Mouse (Mus musculus) adrenal gland, postnatal 14 days (tissue): ENCODE measurements around the gene Park7. TPM values are rescaled to one million over a fixed set of nuclear protein-coding genes. Genes with fewer than 3 reads are reported as not detected.
"Not testable (repeated sequence)": the region's sequence is repeated elsewhere in the genome, so short reads cannot be mapped to it uniquely, and the experiment has no call there.

Source experiments
- DNase-seq: peaks from one replicate; pipeline ENCODE4 v3.0.0; 2021; ENCODE audit warnings: mixed read lengths
- total RNA-seq: library from RNA; stranded (reverse); gene quantifications from 2 replicates; pipeline ENCODE4 v1.2.3, GENCODE M21; 2021

Park7 gene
- total RNA-seq, 1 experiment from 2014 or later: 259 TPM

DNA sequence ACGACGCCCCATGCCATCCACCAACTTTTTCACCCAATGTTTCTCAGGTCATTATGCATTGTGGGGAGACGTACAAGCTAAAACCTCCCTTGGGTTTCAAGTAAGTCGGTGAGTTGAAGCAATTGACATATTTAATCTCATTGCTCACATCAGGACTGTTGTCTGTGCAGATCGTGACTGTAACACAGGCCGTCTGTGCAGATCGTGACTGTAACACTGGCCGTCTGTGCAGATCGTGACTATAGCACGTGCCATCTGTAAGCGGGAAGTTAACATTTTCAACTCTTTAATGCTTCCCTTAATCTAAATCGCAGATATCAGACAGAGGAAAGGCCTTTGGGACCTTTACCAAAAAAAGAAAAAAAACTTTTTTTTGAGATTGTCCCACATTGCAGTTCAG is 494 bp downstream of the Park7 start:
- DNase-seq: no peak

DNA sequence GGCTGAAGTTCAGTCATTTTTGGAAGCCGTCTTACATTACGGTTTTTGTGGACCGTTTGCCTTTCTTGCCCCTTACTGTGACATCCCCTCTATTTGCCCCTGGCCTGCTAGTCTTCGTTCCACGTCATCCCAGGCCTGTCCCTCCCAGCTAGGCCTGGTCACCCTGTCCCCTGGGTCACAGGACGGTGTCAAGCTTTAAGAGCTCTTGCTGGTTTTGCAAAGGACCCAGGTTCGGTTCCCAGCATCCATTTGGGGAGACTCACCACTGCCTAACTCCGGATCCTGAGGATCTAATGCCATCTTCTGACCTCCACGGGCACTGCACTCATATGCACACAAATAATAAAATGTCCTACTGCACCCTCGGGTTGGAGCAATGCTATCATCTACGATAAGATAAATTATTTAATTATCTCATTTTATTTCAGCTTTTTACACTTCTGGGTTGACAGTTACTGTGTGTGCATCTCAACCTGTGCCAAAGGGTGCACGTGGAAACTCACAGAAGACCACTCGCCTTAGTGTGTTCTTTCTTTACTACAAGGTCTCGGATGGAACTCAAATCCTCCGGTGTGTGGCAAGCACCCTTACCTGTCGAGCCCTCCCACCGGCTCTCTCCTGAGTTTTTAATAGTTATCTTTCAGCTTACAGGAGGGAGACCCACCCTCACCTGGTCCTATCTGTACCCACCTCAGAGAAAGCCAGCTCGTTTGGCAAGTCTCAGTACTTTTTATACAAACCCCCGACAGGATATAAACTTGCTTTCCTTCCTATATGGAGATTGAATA is 3.9 kb downstream of the Park7 start:
- no peak for DNase-seq

DNA sequence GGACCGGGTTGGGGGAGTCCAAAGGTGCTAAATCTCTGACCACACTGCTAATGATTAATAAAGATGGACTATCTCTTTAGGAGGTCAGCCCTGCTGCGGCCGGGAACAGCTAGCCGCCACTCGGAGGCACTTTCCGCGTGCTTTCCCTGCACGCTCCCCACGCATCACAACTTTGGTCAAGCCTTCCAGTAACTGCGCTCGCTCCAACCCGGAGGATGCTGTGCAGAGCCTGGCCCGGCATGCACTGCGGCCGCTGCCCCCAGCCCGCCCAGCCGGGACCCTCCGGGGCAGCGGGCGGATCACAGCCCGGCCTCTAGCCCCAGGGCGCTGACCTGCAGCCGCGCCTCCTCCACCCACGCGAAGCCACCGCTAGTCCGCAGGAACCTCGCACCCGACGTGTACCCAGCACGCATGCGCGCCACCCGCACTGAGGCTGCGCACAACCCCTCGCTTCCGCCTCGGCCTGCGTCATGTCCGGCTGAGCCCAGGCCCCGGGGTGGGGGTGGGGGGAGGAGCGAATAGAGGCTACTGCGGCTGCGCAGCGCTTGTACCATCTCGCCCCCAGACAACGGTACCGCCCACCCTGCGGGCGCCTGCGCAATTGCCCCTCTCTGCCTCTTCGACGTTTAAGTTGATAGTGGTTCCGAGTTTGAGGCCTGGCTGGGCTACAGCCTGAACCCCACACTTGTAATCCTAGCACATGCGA is 4.6 kb downstream of the Park7 start:
- peak; percentile 100 for DNase-seq

DNA sequence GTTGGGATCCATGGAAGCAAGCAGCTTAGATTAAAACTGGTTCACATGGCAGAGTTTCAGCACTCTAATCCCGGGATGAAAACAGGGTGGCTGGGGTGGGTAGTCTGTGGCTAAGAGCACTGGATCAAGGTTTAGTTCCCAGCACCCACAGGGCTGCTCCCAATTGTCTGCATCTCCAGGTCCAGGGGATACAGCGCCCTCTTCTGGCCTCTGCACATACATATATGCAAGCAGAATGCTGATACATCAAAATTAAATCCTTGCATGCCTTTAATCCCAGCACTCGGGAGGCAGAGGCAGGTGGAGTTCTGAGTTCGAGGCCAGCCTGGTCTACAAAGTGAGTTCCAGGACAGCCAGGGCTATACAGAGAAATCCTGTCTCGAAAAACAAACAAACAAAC is 5.7 kb downstream of the Park7 start:
- DNase-seq: not testable (repeated sequence)

DNA sequence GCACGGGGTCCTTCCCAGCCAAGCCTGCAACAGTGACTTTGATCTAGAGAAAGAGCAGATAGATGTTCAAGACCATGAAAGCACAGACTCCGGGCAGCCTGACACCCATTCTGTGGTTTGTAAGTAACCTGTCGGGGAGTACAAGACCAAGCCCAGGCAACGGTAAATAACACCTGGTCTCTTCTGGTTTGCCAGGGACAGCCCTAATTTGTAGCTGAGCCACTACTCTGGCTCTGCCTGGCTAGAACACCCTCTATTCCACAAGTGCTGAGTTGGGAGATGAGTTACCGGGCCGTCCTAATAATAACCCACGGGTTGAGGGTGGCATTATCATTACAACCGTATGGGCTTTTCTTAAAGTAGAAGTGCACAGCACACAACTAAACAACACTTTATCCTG is 7.1 kb downstream of the Park7 start:
- no peak for DNase-seq

DNA sequence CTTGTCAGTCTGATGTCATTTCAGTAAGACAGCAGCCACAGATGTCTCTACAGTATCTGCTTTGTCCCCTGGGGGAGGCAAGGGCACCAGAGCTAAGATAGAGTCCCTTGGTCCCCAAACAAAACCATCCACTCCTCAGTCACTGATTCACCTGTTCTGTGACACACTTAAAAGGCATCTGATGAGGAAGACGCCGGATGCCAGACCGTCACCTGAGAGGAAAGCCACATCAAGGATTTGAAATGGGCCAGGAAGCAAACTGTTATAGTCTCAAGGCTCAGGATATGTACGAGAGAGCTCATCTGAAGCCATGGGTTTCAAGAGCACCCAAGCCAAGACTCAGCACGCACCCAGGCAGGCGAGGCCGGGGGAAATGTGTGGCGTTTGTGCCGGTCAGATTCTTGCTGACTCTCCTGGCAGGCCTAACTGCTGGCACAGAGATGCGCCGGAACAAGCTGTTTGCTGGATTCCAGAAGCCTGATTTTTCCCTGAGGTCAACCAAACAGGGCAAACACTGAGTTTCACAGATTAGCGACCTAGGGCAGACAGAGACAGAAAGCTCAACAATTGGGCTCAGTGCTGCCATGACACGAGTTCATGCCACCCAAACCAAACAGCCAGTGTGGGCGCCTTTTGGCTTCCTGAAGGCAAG is 11.0 kb downstream of the Park7 start:
- DNase-seq: no peak

DNA sequence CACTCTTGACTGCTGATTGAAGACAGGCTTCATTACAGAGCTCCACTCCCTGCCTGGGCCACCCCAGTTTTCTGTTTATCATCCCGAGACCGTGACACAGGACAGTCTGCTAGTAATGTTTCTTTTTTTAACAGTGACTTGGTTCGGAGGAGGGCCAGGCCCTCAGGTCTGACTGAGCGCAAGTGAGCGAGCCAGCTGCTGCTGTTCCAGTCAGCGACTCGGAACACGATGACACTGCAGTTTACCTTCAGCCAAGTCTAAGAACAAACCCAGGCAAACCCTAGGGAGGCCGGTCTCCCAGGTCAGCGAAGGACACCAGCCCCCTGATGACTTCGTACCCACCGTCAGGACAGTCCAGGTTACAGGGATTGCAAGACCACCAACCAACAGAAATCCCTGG is 12.2 kb downstream of the Park7 start:
- no peak for DNase-seq

DNA sequence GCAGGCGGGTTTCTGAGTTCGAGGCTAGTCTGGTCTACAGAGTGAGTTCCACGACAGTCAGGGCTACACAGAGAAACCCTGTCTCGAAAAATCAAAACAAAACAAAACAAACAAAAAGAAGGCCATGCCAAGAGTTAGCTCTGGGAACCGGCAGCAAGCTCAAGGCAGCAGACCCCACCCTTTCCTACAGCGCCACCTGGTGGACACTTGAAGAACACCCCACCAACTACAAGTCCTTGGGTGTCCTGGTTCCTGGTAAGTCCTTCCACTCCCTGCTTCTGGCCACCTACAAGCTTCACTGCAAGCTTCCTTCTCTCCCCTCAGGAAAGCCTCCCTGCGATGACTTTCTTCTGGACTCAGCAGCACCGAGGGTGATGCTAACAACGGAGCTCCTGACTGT is 12.6 kb downstream of the Park7 start:
- DNase-seq: peak; percentile 92

DNA sequence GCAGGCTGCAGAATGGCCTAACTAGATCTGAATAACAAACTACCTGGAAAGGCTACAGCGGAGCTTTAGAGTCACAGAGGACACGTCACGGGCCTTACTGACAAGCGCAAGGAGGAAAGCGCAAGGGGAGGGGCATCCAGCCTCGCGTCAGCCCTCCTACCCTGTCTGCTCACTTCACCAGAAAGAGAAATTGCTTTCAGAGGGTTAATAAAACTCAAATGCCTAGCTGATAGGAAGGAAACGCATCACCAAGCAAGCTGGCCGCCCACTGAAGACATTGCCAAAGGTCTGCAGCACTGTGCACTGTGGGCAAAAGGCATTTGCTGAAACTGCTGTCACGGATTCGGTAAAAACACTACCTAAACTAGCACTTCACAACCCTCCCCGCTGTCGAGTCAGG is 13.8 kb downstream of the Park7 start:
- DNase-seq: no peak

DNA sequence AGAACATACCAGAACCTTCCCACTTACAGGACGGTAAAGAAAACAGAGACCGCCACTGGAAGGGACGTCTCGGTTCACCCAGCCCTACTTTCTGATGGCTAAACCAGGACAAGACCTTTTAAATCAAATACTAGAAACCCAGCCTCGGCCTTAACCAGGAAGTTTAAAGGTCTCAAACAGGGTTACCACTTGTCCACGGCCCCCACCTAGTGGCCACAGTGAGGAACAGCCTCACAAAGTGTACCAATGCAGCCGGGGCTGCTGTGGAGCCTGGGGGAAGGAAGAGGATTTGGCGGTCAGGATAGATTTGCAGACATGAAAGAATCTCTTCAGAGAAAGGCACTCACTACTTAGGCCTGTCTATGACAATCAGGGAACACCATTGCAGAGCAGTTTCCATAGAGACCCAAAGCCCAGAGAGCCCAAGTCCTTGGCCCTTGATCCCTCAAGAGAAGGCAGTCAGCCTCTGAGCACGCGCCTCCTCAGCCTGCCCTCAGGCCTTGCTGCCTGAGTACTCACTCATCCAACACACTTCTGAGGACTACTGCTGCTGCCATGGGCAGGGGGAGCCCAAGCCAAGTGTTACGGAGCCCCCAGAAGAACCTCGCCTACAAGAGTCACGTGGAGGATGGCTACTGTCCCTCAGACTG is 15.4 kb downstream of the Park7 start:
- DNase-seq: peak; percentile 91

DNA sequence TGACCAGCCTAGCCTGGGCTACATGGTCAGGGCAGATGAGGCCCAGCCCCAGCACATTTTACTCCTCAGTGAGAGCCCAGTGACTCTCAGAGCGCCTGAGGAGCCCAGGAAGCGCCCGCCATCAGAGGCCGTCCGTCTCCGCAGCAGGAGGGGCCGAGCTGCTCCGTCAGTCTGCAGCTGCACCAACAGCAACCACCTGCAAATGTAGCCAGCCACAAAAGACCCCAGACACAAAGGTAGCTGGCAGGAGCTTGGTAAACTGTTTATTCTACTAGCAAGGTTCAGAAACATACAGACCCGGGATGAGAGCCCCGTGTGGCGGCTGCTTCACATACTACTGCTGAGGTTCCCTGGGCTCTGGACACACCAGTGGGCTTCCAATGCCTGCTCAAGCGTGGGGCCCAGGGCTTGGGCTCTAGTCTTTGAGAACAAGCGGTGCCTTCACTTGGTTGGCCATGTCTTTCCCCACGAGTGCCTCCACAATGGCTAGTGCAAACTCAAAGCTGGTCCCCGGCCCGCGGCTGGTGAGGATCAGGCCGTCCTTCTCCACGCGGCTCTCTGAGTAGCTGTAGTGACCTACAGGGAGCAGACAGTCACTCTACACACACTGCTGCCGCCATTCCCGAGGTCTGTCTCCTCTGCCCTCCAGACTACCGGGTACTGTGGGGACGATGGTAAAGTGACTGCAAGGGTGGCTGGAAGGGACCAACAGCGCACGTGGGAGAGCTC is 17.2 kb downstream of the Park7 start:
- no peak for DNase-seq

DNA sequence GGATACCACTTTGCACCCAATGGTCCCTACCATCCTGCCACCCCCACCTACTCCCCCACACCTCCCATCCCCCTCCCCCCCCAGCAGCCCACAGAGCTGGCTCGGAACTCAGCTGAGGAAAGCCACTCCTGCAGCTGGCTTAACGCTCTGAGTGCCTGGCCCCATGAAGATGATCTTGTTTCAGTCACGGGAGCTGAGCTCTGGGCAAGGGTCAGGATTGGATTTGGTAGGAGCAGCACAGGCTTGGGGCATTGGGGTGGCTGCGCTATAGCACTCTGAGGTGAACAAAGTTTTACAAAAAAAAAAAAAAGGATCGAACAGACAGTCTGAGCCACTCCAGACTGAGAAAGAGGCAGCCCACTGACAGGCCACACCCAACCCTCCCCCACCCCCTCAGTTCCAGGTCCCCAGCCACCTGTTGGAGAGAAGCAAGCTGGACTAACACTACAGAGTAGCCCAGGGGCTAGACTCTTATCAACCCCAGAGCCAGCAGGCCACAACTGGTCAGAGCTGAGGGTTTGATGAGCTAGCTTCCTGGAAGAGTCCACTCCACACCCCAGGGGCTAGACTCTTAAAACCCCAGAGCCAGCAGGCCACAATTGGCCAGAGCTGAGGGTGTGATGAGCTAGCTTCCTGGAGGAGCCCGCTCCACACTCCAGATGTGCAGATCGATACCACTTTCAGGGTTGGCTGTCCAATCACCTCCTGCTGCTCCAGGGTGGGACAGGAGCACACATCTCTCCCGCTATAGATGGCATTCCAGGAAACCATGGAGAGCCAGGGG is 19.3 kb downstream of the Park7 start:
- DNase-seq: no peak

DNA sequence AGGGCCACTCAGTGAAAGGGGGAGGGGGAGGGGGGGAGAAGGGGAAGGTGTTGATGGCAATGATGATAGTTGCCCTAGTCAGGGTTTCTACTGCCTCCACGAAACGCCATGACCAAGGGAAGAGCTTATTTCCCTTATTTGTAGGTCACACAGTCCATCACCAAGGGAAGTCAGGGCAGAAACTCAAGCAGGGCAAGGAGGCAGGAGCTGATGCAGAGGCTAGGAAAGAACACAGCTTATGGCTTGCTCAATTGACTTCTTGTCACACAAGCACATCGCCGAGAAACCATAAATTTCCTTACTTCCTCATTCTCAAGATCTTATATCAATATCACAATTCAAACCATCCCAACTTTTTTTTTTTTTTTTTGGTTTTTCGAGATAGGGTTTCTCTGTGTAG is 22.9 kb downstream of the Park7 start:
- DNase-seq: no peak

DNA sequence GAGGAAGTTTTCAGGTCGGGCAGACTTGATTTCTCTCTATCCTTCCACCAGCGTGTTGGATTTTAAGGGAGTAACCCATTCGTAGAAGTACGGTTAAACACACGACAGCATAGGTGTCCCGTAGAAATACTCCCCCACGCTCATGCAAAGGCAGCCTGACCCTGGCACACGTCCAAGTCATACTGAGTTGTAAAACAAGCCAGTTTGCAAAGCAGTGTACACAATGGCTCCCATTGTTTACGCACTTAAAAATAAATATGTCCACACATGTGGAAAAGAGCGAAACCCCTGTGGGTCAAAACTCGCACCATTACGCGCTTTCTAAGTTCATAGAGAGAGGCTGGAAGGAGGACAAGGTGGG is 24.3 kb downstream of the Park7 start:
- no peak for DNase-seq

DNA sequence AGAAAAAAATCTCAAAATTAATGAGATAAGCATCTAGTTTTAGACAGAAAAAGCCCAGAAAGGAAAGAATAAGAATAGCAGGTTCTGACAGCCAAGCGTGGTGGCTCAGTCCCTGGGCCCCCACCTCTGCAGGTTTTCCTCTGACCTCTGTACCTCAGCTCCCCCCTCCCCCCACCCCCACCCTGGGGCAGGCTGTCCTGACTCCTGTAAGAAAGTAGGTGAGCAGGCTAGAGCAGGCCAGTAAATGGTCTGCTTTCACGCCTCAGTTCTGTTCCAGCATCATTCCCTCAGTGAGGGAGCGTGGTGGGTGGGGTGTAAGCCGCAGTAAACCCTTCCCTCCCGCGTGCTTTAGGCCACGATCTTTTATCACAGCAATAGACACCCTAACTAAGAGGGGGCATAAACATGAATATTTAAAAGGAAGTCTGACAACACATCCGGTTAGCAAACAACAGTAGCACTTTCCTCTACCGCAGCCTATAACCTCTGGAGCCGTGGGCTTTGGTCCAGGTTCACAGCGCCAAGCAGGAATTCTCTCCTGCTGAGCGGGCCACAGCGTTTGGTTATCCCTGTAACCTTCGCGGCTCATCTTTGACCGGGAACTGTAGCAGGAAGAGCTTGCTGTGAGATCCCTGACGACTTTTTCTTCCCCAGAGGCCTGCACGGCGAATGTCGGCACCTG is 24.8 kb downstream of the Park7 start:
- DNase-seq: no peak

DNA sequence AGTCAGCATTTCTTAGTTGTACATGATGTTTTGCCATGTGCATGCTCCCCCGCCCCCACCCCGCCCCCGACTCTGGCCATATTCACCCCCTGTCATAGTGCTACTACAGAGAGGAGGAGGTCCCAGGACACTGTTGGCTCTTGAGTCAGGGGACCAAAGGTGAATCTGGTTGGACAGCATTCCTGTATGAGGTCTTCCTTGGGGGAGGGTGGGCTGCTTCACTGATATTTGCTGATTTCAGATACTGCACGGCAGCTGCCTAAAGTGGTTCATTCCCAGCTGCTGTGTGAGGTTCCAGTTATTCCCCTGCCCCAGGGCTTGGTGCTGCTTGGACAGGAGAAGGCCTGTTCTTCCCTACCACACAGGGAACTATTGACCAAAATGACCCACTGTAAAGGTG is 25.7 kb downstream of the Park7 start:
- DNase-seq: no peak

DNA sequence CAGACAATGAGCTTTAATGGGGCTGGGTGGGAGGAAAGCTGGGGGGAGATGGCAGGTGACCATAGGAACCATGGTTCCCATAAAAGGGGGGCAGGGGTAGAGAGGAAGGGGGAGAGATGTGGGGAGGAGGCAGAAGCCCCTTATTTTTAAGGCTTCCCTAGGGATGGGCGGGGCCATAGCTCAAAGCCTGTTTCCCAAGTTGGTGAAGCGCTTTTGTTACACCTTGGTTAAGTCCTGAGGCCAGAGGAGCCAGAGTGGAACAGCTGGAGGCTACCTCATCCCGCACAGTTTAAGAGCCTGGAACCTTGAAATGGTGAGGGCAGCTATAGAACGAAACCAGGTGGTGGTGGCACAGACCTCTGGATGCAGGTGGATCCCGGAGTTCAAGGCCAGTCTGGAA is 26.3 kb downstream of the Park7 start:
- no peak for DNase-seq

DNA sequence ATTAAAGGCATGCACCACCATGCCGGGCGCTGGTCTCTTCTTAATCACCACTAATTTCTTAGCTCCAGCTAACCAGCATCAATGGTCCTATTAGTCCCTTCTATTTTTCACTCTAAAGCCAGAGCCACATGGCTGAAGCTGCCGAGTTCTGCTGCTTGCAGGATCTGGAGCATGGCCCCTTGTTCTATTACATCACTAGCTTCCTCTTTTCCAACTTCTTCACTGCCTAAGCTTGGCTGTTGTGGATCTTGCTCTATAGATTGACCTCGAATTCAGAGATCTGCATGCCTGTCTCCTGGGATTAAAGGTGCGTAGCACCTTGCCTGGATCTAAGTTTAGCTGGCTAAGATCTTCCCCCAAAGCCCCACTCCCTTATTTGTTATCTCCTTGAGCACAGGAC is 31.6 kb downstream of the Park7 start:
- DNase-seq: no peak

DNA sequence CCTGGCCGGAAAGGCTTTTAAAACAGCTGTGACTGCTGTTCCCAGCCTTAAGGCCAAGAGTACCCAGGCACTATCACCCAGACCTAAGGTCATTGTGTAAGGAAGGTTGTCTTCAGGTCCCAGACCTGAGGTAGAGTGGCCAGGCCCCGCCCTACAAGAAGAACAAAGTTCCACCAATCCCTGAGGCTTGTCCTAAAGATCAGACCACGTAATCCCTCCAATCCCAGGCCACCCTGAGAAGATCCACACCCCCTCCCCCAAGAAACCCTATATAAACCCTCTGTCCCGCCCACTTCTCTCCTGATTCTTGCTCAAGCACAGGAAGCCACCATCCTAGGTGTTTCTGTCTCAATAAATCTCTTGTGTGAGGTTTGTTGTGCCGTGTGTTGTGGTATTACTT is 33.9 kb downstream of the Park7 start:
- DNase-seq: no peak

DNA sequence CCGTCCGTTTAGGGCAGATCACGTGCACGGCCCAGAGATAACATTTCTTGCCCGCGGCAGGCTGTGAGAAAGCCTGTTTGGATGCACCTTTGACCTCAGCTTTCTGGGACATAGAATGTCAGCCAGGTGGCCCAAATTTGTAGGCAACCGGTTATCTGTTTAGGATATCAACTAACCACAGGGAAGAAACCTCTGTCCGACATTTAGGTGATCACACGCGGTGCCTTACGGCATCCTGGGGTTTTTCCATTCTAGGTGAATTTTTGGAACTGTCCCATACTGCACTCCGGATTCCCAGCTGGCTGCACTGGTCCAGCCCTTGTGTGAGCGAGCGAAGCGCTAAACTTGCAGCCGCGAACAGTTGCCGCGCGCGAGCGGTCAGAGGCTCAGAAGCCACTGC is 34.6 kb downstream of the Park7 start:
- DNase-seq: no peak

DNA sequence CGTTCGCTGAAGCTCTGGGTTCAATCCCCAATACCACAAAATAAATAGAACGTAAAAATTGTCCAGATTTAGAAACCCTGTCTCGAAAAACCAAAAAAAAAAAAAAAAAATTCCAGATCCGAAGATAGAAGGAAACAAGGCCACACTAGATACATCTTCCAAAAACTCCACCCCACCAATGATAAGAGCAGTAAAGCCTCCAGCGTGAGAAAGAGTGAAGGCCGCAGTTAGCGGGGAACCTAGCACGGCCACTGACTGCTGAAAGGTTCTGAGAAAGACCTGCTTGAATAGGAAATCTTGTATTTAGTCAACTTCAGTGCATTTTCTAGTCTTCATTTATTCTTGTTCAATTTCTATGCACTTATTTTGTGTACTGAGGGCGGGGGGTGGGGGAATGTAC is 38.8 kb downstream of the Park7 start:
- no peak for DNase-seq
